Mouse (Mus musculus) left cerebral cortex, adult 9 months (tissue): ENCODE measurements around the gene Macrod2.

ENCODE experiments used
- DNase-seq, 2 experiments: peaks; one replicate each; pipeline ENCODE4 v3.0.0; 2022; ENCODE audit warnings: low spot score in 2 of 2

Gene Macrod2

DNA sequence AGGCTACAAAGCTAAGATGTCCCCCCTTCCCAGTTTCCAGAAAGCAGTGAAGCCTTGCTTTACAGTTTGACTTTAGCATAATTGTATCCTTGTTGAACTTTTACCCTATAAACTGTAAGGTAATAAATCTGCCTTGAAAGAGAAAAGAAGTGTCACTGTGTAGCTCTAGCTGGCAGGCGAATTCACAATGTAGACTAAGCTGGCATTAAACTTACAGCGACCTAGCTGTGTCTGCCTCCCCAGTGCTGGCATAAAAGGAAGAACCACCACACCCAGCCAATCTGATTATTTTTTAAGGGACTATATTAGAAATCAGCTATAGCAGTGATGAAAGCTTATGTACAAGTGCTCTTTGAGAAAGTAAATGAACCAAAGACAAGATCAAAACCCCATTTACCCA lies 1791.8 kb downstream of the Macrod2 start:
- DNase-seq = no peak

DNA sequence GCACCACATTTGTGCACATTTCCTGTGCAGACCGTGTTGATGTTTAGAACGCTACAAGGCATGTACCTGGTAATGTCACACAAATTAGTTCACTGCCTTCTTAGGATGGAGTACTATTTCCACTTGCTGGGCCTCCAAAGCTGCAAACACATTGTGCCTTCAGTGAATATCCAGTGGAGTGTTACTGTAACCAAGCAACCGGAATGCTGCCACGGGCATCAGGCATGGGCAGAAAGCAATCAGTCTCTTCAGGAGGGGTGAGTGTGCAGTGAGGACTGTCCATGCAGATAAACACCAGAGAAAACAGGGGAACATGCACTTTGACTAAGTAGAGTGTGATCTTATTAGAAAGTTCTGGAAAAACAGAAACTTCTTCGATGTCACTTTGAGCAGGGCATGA lies 1792.3 kb downstream of the Macrod2 start:
- no peak for DNase-seq

DNA sequence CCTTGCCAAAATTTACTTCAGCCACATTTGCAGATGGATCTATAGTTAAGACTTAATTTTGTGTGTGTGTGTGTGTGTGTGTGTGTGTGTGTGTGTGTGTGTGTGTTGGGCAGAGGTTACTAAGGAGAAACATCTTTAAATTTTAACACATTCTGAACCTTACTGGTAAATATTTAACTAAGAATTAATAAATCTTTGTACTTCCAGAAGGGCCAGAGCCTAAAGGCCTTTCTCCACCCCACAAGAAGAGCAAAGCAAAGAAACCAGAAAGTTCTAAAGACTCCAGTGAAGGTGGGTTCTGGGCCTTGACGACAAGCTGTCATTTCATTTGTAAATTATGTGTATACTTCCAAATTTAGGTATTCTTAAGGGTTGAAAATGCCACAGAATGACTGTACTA lies 1822.3 kb downstream of the Macrod2 start:
- DNase-seq = no peak

DNA sequence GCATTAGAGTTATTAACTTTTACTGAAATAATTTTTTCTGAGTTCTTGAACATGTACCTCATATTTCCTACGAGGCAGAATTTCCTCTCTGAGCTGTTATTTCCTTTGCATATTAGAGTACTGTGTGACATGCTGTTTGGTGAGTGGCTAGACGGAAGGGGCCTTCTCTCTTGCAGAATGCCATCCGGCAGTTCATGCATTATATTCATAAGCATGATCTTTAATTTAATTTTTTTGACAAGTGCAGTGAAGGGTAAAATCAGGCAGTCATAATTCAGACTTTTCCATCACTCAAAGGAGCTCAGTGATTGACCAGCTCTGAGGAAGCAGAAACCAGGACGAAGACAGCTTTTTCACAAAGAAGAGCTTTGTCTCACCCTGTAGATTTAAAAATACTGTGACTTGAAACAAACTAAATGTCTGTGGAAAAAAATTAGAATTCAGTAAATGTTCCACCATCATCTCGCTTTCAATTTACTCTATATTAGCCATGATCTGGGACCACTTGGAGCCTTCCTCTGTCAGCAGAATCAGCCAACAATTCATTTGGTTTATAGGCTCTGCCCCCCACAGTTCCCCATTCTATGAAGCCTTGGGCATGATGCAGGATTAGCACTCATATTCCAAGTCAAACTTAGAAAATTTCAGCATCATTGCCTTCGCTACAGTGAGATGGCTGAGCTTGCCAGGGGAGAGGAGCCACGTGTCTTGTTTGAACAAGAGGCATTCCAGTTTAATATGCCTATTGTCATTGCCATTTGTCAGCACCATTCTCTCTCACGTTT lies 1827.2 kb downstream of the Macrod2 start:
- DNase-seq = no peak

GRCm38 (mm10) chr2:142222926-142223325 lies 1827.8 kb downstream of the Macrod2 start:
- DNase-seq = no peak

DNA sequence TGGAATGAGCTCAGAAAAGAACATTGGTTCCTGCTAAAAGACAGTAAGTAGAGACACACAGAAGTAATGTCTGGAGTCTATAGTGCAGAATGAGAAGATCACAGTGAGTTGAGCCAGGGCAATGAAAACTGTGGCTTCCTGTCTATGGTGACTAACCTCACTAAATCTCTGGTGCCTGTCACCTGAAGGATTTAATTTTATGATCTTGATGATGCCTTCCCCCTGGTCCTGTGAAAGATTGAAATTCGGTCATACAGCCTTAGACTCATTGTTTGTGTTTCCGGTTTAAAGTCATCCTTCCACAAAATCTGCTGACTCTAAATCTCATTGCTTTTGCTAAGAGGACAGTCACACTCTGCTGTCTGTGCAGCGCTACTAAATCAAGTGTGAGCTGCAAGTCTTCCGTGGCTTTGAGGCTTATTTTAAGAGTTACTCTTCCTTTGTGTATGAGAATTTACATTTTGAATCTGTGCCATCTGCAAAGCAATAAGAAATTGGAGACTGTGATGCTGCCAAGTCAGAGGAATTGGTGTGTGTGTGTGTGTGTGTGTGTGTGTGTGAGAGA lies 1836.0 kb downstream of the Macrod2 start:
- DNase-seq = no peak

DNA sequence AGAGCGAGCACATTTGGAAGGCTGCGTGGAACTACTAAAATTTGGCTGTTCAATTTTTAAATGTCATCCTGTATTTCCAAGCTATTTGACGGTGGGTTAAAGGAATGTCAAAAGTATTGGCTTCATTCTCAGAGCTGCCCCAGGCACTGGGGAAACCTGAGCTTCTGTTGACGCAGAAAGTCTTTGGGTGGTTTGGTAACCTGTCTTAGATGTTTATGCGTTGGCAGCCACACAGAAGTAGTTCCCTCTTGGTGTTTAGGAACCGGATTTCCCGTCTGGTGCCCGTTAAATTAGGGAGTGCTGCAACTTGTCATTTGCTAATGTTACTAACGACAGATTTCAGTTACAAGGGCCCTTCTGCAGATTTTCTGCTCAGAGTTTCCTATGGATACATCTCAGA lies 1837.7 kb downstream of the Macrod2 start:
- no peak for DNase-seq

DNA sequence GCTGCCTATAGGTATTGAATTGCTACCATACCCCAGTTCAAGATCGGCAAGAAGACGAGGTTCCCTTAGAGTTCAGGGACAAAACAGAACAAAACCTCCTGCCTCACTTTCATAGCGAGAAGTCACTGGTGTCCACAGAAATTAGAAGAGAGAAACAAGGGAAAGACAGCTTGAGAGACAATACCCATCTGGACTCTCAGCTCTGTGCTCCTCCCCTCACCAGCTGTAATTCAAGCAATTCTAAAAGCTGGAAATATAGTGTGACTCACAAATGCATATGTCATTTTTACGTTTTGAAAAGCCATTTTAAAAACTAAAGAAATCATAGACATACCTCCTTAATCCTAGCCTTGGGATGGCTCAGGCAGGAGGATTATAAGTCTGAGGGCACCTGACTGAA lies 1848.4 kb downstream of the Macrod2 start:
- DNase-seq = no peak

DNA sequence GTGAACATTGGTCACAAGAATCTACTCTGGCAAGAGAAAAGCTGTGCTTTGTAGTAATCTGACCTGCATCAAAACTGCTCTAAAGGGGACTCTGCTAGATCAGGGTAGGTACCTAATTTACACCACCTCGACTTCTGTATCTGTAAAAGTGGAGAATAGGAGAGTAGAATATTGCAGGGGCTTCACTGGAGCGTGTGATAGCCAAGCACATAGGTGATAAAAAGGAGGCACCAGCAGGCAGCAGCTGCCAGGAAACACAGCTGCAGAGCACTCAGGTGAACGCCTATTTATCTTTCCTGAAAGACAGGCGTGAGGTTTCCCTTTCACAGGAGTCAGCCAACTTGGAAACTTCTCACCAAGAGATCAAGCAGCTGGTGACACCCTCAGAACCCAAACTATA lies 1855.3 kb downstream of the Macrod2 start:
- no peak for DNase-seq

- no peak for DNase-seq
Measured at GRCm38 (mm10) chr2:142251518-142251917, 1856.4 kb downstream of the Macrod2 start.

DNA sequence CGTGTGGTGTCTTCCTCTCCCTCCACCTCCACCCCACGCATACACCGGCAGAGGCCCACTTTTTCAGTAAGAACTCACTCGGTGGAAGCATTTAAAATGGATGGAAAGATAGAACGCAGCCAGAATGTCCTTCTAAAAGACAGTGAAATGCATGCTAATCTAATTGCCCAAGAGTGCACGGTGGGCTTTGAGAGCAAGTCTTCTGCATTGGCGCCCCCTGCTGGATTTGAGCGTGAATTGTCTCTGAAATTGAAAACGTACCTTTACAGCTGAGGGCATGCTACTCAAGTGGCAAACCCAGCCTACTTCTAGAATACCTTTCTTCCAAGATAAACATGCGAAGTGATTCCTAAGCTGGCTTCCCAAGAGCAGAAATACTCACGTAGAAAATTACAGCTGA lies 1858.8 kb downstream of the Macrod2 start:
- DNase-seq = peak; percentile 37 to 84

- DNase-seq = no peak
Measured at GRCm38 (mm10) chr2:142254566-142254965, 1859.5 kb downstream of the Macrod2 start.

DNA sequence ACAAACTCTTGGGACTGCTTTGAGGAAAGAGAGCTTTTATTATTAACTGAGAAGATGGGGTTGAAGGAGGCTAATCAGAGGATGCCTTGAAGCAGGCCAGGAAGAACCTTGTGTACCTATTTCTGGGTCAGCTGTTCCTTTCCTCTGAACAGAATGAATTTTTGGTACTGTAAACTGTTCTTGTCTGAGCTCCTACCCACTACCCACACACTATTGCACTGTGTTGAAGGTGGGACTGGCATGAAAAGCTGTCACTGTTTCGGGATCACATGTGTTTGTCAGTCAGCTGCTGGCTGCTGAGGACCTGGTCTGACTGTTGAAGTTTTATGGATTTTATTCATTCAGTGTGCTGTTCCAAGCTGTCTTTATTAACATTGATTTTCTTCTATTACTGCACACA lies 1862.4 kb downstream of the Macrod2 start:
- no peak for DNase-seq

GRCm38 (mm10) chr2:142261046-142261445 lies 1865.9 kb downstream of the Macrod2 start:
- no peak for DNase-seq

DNA sequence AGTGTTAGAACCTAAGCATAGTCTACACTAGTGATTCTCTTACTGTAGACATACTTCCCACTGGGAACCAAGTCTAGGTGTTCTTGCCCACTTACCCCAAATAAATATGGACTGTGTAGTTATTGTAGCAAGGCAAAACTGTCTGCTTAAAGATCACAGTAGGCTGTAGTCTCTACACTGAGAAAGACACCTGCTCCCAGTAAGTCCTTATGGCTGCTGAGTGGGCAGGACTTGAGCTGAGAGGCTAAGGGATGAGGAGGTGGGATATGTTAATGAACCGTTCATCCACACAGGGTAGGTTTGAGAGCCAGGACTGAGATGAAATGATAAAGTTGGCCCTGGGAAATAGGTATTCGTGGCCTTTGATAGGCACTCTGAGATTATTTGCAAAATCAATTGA lies 1869.6 kb downstream of the Macrod2 start:
- DNase-seq = no peak

DNA sequence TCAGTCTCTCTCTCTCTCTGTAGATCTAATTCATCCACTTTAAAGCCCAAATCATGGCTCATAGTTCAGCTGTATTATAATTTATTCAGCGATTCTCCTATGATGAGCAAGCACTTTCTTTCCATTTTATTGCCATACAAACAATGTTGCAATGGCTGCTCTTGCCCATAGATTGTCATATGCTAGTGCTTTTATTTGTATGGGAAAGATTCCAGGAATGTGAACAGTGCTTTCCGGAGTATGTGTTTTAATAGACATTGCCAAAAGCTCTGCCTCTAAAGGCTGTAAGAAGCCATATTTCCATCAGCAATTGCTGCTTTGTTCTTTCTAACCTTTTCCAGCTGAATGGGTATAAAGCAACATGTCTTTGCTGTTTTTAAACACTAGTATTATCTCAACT lies 1872.7 kb downstream of the Macrod2 start:
- DNase-seq = no peak

DNA sequence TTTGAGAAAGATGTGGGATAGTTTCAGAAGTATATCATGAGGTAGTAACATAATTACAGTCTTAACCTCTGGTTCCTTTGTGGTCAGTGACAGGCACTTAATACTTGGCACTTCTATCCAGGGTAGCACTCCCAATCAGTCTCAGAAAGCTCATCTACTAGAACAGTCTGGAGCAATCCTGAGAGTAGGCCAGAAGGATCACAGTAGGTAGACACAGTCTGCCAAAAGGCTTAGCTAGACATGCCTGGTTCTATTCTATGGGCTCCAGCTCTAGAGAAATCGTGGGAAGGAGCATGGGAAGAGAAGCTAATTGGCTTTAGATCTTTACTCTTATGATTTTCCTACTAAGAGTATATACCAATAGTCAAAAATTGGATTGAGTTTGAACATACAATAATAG lies 1891.7 kb downstream of the Macrod2 start:
- no peak for DNase-seq

DNA sequence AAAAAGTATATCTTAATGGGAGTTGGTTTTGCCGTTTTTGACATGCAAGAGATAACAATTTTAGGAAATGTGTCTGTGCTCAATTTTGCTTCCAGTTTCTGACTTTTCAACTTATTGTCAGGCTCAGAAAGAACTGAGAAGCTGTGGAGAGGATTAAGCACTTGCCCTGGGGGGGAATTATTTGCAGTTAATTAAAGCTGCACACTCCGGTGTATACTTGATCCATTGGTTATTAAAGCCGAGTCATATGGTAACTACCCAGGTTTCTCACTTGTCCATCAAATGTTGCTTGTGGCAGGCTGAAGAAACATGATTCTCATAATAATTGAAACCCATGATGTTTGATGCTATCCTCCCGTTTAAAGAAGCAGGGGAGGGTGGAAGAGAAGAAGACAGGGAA lies 1899.7 kb downstream of the Macrod2 start:
- DNase-seq = no peak

- no peak for DNase-seq
Measured at GRCm38 (mm10) chr2:142303098-142303911, 1908.2 kb downstream of the Macrod2 start.

DNA sequence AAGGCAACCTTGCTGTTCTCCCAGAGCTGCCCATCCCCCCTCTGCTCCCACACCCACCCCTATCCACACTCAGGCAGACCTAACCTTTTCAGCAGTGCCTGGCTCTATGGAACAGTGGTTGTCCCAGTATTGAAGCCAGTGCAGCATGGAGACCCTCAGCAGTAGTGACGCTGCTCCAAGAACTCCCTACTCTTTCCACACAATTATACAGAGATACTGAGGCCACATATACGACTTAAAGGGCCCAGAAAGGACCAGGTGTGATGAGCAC lies 1908.7 kb downstream of the Macrod2 start:
- DNase-seq = no peak

- DNase-seq = no peak
Measured at GRCm38 (mm10) chr2:142323158-142323557, 1928.0 kb downstream of the Macrod2 start.

DNA sequence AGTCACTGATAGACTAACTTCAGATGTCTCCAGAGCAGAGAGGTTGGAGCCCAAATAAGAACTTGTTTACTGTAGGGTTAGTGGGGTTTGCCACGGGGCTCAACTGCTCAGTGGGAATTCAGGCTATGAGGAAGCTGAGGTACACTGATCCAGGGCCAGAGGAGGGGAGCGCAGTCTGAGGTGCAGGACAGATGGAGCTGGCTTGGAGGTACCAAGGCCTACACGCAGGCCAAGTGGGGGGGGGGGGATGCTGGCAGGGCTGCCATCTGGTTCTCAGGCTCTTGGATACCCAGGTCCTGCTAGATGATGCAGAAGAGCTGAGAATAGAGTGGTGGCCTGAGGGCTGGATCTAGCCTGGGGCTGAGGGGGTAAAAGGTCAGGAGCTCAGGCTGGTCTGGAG lies 1931.6 kb downstream of the Macrod2 start:
- DNase-seq = no peak

GRCm38 (mm10) chr2:142329761-142330160 lies 1934.7 kb downstream of the Macrod2 start:
- no peak for DNase-seq
